Mouse (Mus musculus) cerebellum, adult 11 months (tissue): ENCODE measurements around the gene Kif21b.

ENCODE experiments used
- DNase-seq: peaks from one replicate; pipeline ENCODE4 v3.0.0; 2022

Gene Kif21b

GRCm38 (mm10) chr1:136128944-136129589 is 2.1 kb upstream of the Kif21b start:
- no peak for DNase-seq

DNA sequence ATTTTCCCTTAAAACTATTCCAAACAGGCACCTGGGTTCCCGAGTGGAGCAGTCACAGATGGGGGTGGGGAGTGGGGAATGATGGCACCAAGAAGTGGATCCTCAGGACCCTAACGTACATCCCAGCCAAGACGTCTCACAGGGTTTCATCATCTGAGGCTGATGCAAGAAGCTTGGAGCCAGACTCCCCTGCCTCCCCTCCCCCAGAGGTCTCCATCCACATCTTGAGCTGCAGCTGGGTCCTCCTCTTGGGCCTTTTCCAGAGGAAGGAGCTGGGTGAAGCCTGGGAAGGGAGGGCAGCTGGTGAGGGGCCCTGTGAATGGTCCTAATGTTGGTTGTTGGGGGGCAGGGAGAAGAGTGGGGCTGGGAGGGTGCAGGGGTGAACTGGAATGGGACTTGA is 1.1 kb upstream of the Kif21b start:
- no peak for DNase-seq

- peak; percentile 41 for DNase-seq
Measured at GRCm38 (mm10) chr1:136131603-136132291, 558 bp downstream of the Kif21b start.

GRCm38 (mm10) chr1:136132386-136133201 is 1.4 kb downstream of the Kif21b start:
- peak; percentile 21 for DNase-seq

- DNase-seq: peak; percentile 44
Measured at GRCm38 (mm10) chr1:136133570-136134240, 2.5 kb downstream of the Kif21b start.

DNA sequence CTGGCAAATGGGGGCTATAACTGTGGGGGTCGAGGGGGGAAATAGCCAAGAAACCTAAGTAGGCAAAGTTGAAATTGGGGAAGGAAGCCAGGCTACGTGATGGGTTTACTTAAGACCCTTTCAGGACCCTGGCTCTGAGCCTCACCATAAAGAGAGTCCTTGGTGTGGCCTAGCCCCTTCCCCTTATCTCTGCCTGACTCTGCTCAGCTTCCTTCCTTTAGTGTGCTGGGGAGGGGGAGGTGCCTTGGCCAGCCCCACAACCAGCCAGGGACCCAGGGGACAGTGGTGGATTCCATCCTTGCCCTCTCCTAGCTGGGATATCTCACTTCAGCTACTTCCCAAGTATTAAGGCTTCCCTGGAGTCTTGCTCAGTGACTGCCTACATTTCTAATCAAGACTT is 3.4 kb downstream of the Kif21b start:
- DNase-seq: no peak

- DNase-seq: no peak
Measured at GRCm38 (mm10) chr1:136135046-136135445, 3.9 kb downstream of the Kif21b start.

DNA sequence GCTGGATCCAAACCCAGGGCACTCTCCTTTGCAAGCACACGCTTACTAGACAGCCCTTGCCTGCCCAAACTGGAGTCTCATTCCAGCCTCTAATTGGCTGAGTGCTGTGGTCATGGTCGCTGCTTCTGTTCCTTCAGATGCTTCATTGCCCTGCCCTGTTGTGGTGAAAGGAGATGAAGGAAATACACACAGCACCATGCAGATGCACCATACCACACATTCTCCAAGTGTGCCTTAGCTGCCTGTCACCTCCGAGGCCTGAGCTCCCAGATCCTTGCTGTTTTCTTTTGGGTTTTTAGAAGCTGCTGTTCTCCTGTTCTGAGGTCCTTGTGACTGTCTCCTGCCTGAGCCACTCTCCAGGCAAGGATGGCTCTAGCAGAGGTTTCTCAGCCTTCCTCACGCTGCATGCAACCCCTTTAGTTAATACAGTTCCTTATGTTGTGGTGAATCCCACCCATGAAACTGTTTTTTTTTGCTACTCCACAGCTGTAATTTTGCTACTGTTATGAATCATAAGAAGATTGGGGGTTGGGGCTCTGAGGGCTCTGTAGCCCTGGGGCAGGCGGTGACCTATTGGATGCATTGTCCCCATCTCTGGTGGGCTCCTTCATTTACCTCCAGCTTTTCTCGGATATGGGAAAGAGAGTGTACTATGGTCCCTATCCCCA is 4.7 kb downstream of the Kif21b start:
- no peak for DNase-seq

DNA sequence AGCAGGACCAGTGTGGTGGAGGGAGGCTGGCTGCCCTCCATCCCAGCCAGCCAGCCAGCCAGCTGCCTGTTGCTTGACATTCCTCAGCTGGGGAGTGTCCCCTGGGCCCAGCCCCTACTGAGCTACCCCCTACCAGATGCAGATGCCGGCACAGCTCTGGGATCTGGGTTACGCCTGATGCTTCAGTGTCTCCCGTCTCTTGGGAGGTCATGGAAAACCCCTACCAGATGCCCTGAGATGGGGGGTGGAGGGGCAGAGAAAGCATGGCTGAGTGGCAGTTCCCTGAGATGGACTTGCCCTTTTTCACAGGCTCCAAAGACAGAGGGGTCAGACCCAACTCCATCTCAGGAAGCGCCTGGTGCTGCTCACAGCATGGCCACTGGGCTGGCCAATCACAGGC is 5.4 kb downstream of the Kif21b start:
- no peak for DNase-seq

GRCm38 (mm10) chr1:136137071-136137531 is 5.9 kb downstream of the Kif21b start:
- no peak for DNase-seq

- peak; percentile 34 for DNase-seq
Measured at GRCm38 (mm10) chr1:136137575-136137974, 6.4 kb downstream of the Kif21b start.

DNA sequence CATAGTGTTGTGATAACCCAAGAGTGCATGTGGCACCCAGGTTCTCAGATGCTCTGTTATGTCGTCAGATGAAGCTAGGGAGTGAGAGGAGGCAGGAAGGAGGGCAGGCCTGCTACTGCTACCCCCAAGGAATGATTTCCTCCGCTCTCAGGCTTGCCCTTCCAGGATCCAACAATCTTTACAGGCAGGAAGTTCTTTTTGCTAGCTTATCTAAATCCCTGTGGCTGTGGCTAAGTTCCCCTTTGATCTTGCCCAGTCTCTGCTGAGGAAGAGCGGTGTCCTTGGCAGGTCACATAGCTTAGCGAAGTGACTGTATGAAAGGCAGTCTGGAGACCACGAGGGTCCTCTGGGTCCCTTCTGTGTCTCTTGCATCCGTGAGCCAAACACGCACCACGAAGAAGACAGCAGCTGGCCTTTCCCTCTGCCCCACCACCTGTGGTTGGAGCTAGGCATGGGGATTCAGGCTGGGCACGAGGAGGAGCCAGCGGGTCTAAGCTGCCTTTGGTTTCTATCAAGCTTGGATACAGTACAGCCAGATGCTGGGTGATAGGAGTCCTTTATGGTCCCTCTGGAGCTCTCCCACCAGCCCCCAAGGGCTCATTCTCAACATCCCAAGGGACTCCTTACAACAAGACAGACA is 7.1 kb downstream of the Kif21b start:
- peak; percentile 15 for DNase-seq

GRCm38 (mm10) chr1:136139990-136140640 is 8.9 kb downstream of the Kif21b start:
- peak; percentile 88 for DNase-seq

DNA sequence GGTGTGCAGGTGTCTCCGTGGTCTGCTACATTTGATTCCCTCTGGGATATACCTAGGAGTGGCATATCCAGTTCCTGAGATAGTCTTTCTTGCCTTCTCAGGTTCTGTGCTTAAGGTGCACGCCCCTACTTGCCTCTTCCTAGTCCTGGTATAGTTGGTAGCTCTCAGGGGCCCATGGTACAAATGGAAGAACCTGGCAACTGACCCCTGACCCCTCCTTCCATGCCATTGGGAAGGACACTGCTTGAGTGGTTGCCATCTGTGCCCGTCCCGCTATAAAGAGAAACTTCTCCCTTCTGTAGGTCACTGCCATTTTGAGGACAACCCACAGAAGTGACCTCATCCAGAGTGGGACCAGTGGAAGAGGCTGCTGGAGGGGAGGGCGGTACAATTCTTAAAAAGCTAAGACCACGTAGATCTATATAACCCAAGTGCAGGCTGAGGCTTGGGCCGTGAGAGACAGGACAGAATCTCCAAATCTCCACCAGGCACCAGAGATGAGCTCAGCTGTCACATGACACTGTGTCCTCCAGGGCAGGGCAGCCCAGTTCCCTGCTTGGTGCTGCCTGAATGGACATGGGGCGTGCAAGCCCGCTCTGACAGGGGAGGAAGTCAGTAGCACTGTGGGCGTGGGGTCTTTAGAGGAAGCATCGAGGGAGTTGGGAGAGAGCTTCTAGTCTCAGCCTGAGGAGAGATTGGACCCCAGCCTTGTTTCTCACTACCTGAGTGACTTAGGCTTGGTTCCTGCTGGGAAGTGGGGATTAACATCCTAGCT is 10.2 kb downstream of the Kif21b start:
- DNase-seq: peak; percentile 29

DNA sequence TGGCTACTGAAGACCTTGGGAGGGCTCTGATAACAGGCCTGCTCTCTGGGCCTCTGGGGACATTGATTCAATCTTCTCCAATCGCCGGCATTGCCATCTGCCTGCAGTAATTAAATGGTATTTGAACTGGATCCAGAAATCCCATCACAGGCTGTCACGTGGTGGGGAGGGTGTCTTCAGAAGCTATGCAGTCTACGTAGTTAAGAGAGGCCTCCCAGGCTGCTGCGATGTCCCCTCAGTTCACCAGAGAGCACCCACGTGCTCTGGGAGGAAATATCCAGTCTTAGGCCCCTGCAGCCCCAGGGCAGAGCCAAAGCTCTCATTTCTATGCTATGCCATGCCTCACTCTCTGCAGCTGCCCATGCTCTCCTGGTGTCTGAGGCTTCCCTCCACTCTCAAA is 11.1 kb downstream of the Kif21b start:
- DNase-seq: peak; percentile 29

- no peak for DNase-seq
Measured at GRCm38 (mm10) chr1:136143514-136143913, 12.3 kb downstream of the Kif21b start.

- DNase-seq: no peak
Measured at GRCm38 (mm10) chr1:136149702-136150101, 18.5 kb downstream of the Kif21b start.

GRCm38 (mm10) chr1:136151371-136151770 is 20.2 kb downstream of the Kif21b start:
- DNase-seq: no peak

- no peak for DNase-seq
Measured at GRCm38 (mm10) chr1:136156304-136156703, 25.1 kb downstream of the Kif21b start.

DNA sequence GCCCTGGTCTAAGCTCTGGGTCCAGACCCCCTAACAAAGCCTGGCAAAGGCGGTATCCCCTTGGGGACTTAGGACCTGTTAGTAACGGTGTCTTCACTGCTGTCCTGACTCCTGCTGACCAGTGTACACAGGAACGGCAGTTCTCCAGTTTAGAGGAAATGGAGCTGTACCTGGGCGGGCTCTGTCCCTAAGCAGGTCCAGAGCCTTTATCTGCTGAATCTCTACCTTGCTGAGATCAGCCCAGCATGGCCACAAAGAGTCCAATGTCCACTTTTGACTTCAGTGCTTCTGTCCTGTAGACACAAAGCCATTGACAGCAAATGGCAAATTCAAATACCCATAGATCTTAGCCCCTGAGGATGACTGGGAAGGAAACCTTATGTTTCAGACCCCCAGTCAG is 25.8 kb downstream of the Kif21b start:
- no peak for DNase-seq

DNA sequence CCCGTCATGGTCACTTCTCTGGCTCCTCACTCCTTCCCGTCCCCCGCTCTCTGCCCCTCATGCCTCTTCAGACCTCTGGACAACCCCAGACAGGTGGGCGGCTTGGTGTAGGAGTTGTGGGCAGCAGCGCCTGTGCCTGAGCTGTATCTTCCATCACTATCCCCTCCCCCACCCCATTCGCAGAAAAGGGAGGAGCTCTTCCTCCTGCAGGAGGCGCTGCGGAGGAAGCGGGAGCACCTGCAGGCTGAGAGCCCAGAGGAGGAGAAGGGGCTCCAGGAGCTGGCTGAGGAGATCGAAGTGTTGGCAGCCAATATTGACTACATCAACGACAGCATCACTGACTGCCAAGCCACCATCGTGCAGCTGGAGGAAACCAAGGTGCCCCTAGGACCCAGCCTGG is 28.6 kb downstream of the Kif21b start:
- no peak for DNase-seq
